Mouse (Mus musculus): ENCODE measurements at regions not wholly inside any gene's neighbourhood (a gene's known extent, or its start where the extent isn't known, plus 50 kb on each side); places are given as distances from the start of the nearest gene placed in this dataset.

DNA sequence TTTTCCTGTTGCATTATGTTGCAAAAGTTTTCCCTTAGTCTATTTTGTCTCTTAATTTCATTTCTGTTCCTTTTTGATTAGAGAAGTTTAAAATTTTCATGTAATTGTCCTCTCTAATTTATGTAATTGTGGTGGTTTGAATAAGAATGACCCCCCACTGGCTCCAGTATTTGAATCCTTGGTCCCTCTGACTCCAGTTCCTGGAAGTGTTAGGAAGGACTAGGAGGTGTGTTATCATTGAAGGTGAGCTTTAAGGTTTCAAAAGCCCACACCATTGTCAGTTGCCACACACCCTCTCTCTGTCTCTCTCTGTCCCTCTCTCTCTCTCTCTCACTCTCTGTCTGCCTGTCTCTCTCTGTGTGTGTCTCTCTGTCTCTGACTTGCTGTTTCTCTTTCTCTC, 93.6 kb upstream of the Tnr start:
- TF ChIP-seq CTCF (IDR thresholded peaks at IDR 0.05; ENCODE audit: low read depth) = no peak
- TF ChIP-seq EP300 (optimal IDR thresholded peaks at IDR 0.05) = no peak

All from stomach, postnatal 0 days (tissue).